Mouse (Mus musculus) lung, postnatal 36 days (tissue): Measurements from ENCODE around the gene Magi1.
A peak's percentile ranks its signal among the peaks of the same experiment; 100 is the strongest.

Experiments used
- DNase-seq: peaks from one replicate; pipeline ENCODE4 v3.0.0; 2022; ENCODE audit warnings: mixed read lengths

Gene Magi1

GRCm38 (mm10) chr6:93946612-93947011, 337.1 kb downstream of the Magi1 start:
- DNase-seq, result no peak

- no peak for DNase-seq
Observed at GRCm38 (mm10) chr6:93936359-93936758, 347.4 kb downstream of the Magi1 start.

DNA sequence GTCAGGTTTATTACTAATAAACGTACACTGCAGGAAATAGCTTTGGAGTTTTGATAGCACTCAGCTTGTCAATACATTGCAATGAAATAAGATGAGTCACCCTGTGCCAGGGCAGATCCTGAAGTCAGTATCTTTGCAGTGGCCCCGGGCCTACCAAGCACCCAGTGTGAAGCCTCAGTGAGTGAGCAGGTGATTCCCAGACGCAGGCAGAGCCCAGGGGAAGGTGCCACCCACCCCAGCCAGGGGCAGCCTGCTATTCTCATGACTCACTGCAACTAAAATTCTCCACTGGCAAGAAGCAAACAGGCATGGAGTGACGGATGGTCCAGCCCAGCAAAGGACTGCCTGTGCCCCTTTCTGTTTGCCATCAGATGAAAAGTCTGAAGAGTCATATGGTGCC, 347.9 kb downstream of the Magi1 start:
- DNase-seq, result no peak

DNA sequence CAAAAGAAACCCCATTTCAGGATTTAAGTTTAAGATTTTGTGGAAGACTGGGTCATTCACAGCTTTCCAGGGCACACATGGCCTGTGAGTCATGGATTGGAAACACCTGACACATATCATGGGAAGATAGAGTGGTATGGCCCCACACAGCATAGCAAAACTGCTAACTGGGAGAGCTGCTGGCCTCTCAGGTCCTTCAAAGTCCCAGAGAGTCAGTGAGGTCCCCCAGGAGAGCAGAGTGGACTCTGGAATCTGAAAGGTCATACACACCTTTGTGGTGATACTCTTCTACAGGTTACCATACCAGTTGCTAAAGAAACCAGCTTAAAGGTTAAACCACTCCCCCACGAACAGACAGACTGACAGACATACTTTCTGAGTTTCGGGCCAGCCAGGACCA, 349.0 kb downstream of the Magi1 start:
- no peak for DNase-seq

- DNase-seq, result no peak
Observed at GRCm38 (mm10) chr6:93924568-93924967, 359.1 kb downstream of the Magi1 start.

GRCm38 (mm10) chr6:93923972-93924371, 359.7 kb downstream of the Magi1 start:
- no peak for DNase-seq

GRCm38 (mm10) chr6:93923351-93923750, 360.4 kb downstream of the Magi1 start:
- no peak for DNase-seq

GRCm38 (mm10) chr6:93922931-93923330, 360.8 kb downstream of the Magi1 start:
- DNase-seq, result no peak

GRCm38 (mm10) chr6:93913226-93913861, 370.4 kb downstream of the Magi1 start:
- no peak for DNase-seq

- no peak for DNase-seq
Observed at GRCm38 (mm10) chr6:93912582-93913225, 371.0 kb downstream of the Magi1 start.

GRCm38 (mm10) chr6:93912003-93912581, 371.6 kb downstream of the Magi1 start:
- DNase-seq, result no peak

- DNase-seq, result no peak
Observed at GRCm38 (mm10) chr6:93911420-93911819, 372.3 kb downstream of the Magi1 start.

DNA sequence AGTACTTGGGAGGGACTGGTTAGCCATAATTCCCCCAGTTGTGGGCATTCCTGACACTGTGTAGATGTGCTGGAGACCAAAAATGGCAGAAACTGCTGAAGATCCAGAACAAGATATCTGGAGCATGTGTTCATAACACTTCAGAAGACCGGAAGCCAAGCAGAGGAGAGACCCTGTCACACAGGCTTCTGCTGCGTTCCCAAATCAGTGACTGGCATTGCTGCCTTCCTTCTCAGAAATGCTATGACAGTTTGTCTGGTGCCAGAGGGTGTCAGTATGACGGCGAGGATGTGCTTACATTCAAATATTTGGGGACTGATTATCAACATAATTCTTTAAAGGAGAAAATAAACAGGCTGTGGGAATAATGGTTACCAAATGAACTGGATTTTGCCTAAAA, 373.7 kb downstream of the Magi1 start:
- DNase-seq, result no peak

DNA sequence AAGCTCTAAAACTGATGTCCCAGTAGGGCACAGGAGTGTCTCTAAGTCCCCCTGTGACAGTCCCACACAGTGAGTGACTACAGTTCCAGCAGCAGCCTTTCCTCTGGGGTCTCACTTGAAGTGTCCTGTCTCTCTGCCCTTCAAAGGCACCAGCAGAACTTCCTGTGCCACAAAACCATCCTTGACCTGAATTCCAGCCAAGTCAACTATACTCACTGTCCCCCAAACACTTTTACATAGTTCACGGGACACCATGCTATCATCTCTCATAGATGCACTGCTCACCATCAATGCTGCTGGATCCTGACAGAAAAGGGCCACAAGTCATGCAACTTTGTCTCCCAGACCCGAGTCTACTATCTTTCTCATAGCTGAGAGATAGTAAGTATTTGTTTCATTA, 378.7 kb downstream of the Magi1 start:
- no peak for DNase-seq

- DNase-seq, result no peak
Observed at GRCm38 (mm10) chr6:93902239-93902638, 381.5 kb downstream of the Magi1 start.

DNA sequence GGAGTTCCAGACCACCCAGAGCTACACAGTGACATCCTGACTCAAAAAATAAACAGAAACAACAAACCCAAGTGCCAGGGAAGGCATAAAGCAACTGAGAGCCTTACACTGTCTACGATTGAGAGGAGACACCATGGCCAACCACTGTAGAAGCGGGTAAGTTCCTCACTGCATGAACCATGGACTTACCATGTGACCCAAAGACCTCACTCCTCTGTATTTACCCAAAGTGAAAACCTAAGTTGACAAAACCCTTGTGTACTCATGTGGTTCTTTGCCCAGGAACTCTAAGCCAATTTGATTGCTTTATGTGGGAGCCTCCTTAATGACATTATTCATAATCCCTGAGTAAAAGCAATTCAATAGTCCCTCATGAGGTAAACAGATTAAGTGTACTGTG, 382.3 kb downstream of the Magi1 start:
- DNase-seq, result no peak

- no peak for DNase-seq
Observed at GRCm38 (mm10) chr6:93897512-93897911, 386.2 kb downstream of the Magi1 start.

GRCm38 (mm10) chr6:93895721-93896120, 388.0 kb downstream of the Magi1 start:
- DNase-seq, result peak; percentile 58

GRCm38 (mm10) chr6:93893956-93894355, 389.8 kb downstream of the Magi1 start:
- DNase-seq, result no peak

DNA sequence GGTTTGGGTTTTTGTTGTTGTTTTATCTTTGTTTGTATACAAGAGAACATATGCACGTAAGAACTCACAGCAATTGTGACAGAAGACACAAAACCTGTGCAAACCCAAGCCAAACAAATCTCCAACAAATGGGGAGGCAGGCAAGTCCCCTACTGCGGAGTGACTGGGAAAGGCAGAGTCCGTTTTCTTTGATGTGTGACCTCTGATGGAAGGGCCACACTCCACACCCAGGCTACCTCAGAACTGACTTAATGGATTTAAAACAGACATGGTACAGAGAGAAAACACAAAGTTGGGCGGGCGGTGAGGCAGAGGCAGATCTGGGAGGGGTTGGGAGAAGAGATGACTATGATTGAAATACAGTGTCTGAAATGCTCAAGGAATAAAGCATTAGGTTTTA, 390.8 kb downstream of the Magi1 start:
- no peak for DNase-seq

GRCm38 (mm10) chr6:93890011-93890410, 393.7 kb downstream of the Magi1 start:
- no peak for DNase-seq

- DNase-seq, result no peak
Observed at GRCm38 (mm10) chr6:93877337-93877736, 406.4 kb downstream of the Magi1 start.

DNA sequence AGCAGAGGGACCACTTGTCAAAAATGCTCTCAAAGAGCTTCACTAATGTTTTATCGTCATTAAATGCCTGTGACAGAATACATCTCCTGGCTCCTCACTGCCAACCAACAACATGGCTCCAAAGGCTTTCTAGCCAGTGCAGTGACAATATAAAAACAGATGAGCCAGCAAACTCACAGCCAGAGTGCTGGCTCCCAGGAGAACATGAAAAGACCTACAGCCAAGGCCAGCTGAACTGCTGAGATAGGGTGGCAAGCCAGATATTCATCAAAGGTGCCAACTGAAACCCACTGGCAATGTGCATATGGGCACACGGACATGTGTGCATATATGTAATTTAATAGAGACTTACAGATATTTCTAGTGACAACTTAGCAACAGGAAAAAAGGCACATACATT, 408.8 kb downstream of the Magi1 start:
- no peak for DNase-seq

DNA sequence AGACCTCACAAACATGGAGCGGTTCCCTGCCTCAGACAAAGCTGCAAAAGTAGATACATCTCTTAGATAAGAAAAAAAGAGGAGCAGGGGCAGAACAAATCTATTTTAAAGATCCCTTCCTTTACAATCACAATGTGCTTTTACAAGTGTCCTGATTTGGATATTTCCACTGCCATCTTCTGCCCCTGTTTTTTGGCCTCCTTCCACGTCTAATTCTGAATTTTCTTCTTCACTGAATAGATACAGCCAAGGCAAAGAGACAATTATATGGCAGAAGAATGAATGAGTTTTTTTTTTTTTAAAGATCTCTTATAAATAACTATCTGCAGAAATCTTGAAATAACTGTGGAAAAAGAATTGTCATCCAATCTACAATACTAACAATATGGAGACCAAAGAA, 409.3 kb downstream of the Magi1 start:
- no peak for DNase-seq

DNA sequence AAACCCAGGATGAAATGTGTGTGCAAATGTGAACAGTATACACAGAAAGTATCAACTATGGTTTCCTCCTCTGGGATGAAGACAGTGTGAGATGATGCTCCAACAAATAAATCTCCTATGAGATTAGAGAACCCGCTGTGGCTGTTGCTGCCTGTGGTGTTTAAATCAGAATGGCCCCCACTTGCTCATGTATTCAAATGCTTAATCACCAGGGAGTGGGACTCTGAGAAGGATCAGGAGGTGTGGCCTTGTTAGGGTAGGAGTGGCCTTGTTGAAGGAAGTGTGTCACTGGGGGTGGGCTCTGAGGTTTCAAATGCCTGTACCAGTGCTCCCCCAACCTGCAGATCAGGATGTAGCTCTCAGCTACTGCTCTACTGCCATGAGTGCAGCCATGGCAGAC, 410.2 kb downstream of the Magi1 start:
- DNase-seq, result no peak
